In the genomic region with DNA sequence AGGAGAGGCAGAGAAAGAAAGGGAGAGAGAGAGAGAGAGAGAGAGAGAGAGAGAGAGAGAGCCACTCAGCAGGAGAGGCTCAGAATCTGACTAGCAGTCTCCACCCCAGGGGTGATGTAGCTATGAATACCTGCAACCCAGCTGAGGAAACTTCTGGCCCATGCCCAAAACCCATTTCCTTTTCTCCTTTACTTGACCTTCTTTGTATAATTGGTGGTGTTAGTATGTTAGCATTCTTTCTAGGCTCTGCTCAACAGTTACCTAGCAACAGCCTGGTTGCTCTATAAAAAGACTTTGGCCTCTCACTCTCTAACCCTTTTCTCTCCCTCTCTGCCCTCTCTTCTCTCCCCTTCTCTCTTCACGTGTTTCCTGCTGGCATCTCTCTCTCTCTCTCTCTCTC, we compare ENCODE assay signal across 10 mouse cellular contexts. TPM values are rescaled to one million over a fixed set of nuclear protein-coding genes. Genes with fewer than 3 reads are reported as not detected.
A peak's percentile ranks its signal among the peaks of the same experiment; 100 is the strongest.
DNase-seq lines count a peak whose midpoint lies in the region; ATAC-seq and TF ChIP-seq lines count a peak whose summit lies in the region.
"Had no signal": no experiment of that assay in that cellular context is flagged by ENCODE, and none has a peak within 500 bp of the region (broad histone marks: within the 10 kb centered on the region; RNA-seq: fewer than 3 reads in every experiment).

No protein-coding gene starts in this region.

- DNase-seq in embryo, embryonic 11 days = peak; percentile 8
- DNase-seq in embryo, embryonic 10 days (ENCODE audit: low spot score) = no peak
- DNase-seq in midbrain, postnatal 0 days (ENCODE audit: low spot score) = peak; percentile 37
- no peak for DNase-seq in midbrain, embryonic 10.5 days (ENCODE audit: low spot score)
- DNase-seq in kidney, postnatal 36 days = peak; percentile 88 to 97
- DNase-seq in liver = no peak

- H3K27ac ChIP-seq in midbrain, postnatal 0 days (ENCODE audit: low read depth, low read length) = no peak overlapping the region
- no peak overlapping the region for H3K27ac ChIP-seq in midbrain, embryonic 10.5 days (replicated peaks)
- H3K27ac ChIP-seq in heart, embryonic 13.5 days (replicated peaks) = peak overlapping the region; percentile 56
- no peak overlapping the region for H3K27ac ChIP-seq in stomach, embryonic 15.5 days
- H3K27ac ChIP-seq: embryonic facial prominence, embryonic 15.5 days had no signal

- no peaks in the 10 kb centered on the region for H3K36me3 ChIP-seq in midbrain, postnatal 0 days (ENCODE audit: insufficient read depth, low read length)
- H3K36me3 ChIP-seq in midbrain, embryonic 10.5 days = no peaks in the 10 kb centered on the region
- no peaks in the 10 kb centered on the region for H3K36me3 ChIP-seq in heart, embryonic 13.5 days
- no peaks in the 10 kb centered on the region for H3K36me3 ChIP-seq in stomach, embryonic 15.5 days
- H3K36me3 ChIP-seq: embryonic facial prominence, embryonic 15.5 days had no signal

- TF ChIP-seq CTCF in midbrain, postnatal 0 days (IDR thresholded peaks at IDR 0.05) = no peak

- H3K9ac ChIP-seq in midbrain, postnatal 0 days (replicated peaks; ENCODE audit: low read length, poor library complexity, severe bottlenecking) = no peak overlapping the region
- H3K9ac ChIP-seq in heart, embryonic 13.5 days = no peak overlapping the region
- no peak overlapping the region for H3K9ac ChIP-seq in stomach, embryonic 15.5 days
- H3K9ac ChIP-seq: embryonic facial prominence, embryonic 15.5 days had no signal

- WGBS in midbrain, postnatal 0 days = 0% methylated on average over 1 of the region's 1 CpGs
- 20% methylated on average over 1 of the region's 1 CpGs for WGBS in midbrain, embryonic 10.5 days
- 0% methylated on average over 1 of the region's 1 CpGs for WGBS in heart, embryonic 13.5 days
- 0% methylated on average over 1 of the region's 1 CpGs for WGBS in stomach, embryonic 15.5 days

- no peaks in the 10 kb centered on the region for H3K9me3 ChIP-seq in midbrain, postnatal 0 days (ENCODE audit: low read length)
- no peaks in the 10 kb centered on the region for H3K9me3 ChIP-seq in midbrain, embryonic 10.5 days (replicated peaks)
- H3K9me3 ChIP-seq in heart, embryonic 13.5 days = no peaks in the 10 kb centered on the region
- no peaks in the 10 kb centered on the region for H3K9me3 ChIP-seq in stomach, embryonic 15.5 days
- H3K9me3 ChIP-seq: embryonic facial prominence, embryonic 15.5 days had no signal

- H3K27me3 ChIP-seq in midbrain, postnatal 0 days (ENCODE audit: insufficient read depth, low read length) = no peaks in the 10 kb centered on the region
- H3K27me3 ChIP-seq in midbrain, embryonic 10.5 days (ENCODE audit: low read depth, poor library complexity, severe bottlenecking) = no peaks in the 10 kb centered on the region
- H3K27me3 ChIP-seq in heart, embryonic 13.5 days (replicated peaks) = no peaks in the 10 kb centered on the region; the same call in 1 of the 2 replicates
- H3K27me3 ChIP-seq in stomach, embryonic 15.5 days (replicated peaks) = no peaks in the 10 kb centered on the region
- H3K27me3 ChIP-seq: embryonic facial prominence, embryonic 15.5 days had no signal

- no peak for ATAC-seq in midbrain, postnatal 0 days (ENCODE audit: low FRiP score)
- ATAC-seq in heart, embryonic 13.5 days (ENCODE audit: extremely low read depth, insufficient number of reproducible peaks, low FRiP score, low TSS enrichment) = no peak; the same call in 1 of the 2 replicates
- ATAC-seq in stomach, embryonic 15.5 days (ENCODE audit: insufficient read depth, low FRiP score, low read depth) = peak; percentile 66; the same call in 1 of the 2 replicates

- H3K4me2 ChIP-seq in midbrain, postnatal 0 days (ENCODE audit: low read depth, low read length, poor library complexity, severe bottlenecking) = no peak overlapping the region
- peak overlapping the region; percentile 25 for H3K4me2 ChIP-seq in heart, embryonic 13.5 days
- no peak overlapping the region for H3K4me2 ChIP-seq in stomach, embryonic 15.5 days
- H3K4me2 ChIP-seq: embryonic facial prominence, embryonic 15.5 days had no signal

- no peak overlapping the region for H3K4me3 ChIP-seq in midbrain, postnatal 0 days (ENCODE audit: low read depth, low read length)
- H3K4me3 ChIP-seq in midbrain, embryonic 10.5 days = no peak overlapping the region
- no peak overlapping the region for H3K4me3 ChIP-seq in heart, embryonic 13.5 days
- no peak overlapping the region for H3K4me3 ChIP-seq in stomach, embryonic 15.5 days (replicated peaks)
- H3K4me3 ChIP-seq: embryonic facial prominence, embryonic 15.5 days had no signal

- no peaks in the 10 kb centered on the region for H3K4me1 ChIP-seq in midbrain, postnatal 0 days (ENCODE audit: insufficient read depth, low read length)
- peaks cover 9% of the 10 kb centered on the region for H3K4me1 ChIP-seq in midbrain, embryonic 10.5 days
- H3K4me1 ChIP-seq in heart, embryonic 13.5 days = peaks cover 14% of the 10 kb centered on the region
- no peaks in the 10 kb centered on the region; the same call in 1 of the 2 replicates for H3K4me1 ChIP-seq in stomach, embryonic 15.5 days
- H3K4me1 ChIP-seq: embryonic facial prominence, embryonic 15.5 days had no signal

RNA-seq across cellular contexts. Expression of gene Gimap7, which starts 7.1 kb away (rescaled TPM):
- not detected in 2 replicates for total RNA-seq in midbrain, postnatal 0 days (2014; rRNA removed)
- not detected in 2 replicates for polyA plus RNA-seq in midbrain, postnatal 0 days (2015; fragmentation: Nextera tagmentation; extraction: Ambion mirVana)
- not detected in 2 replicates for polyA plus RNA-seq in midbrain, embryonic 10.5 days (2016; fragmentation: Nextera tagmentation; extraction: Ambion mirVana)
- polyA plus RNA-seq in heart, embryonic 13.5 days (2015; fragmentation: Nextera tagmentation; extraction: Ambion mirVana) = not detected in 2 replicates
- polyA plus RNA-seq in stomach, embryonic 15.5 days (2015; fragmentation: Nextera tagmentation; extraction: Ambion mirVana) = 0.23 TPM in 1 of 2 replicates, not detected in the other

RNA-seq across cellular contexts. Expression of gene Gm28053, which starts 7.1 kb away (rescaled TPM):
- not detected in 2 replicates for total RNA-seq in midbrain, postnatal 0 days (2014; rRNA removed)
- polyA plus RNA-seq in midbrain, postnatal 0 days (2015; fragmentation: Nextera tagmentation; extraction: Ambion mirVana) = not detected in 2 replicates
- polyA plus RNA-seq in midbrain, embryonic 10.5 days (2016; fragmentation: Nextera tagmentation; extraction: Ambion mirVana) = 0.49 and 1.2 TPM in 2 replicates
- polyA plus RNA-seq in heart, embryonic 13.5 days (2015; fragmentation: Nextera tagmentation; extraction: Ambion mirVana) = 3.7 and 5.0 TPM in 2 replicates
- polyA plus RNA-seq in stomach, embryonic 15.5 days (2015; fragmentation: Nextera tagmentation; extraction: Ambion mirVana) = 3.3 and 3.4 TPM in 2 replicates
- polyA plus RNA-seq: liver, embryonic 16.5 days had no signal

RNA-seq across cellular contexts. Expression of gene Gimap1, which starts 13.4 kb away (rescaled TPM):
- 1.6 and 2.1 TPM in 2 replicates for total RNA-seq in midbrain, postnatal 0 days (2014; rRNA removed)
- 2.9 and 4.0 TPM in 2 replicates for polyA plus RNA-seq in midbrain, postnatal 0 days (2015; fragmentation: Nextera tagmentation; extraction: Ambion mirVana)
- polyA plus RNA-seq in midbrain, embryonic 10.5 days (2016; fragmentation: Nextera tagmentation; extraction: Ambion mirVana) = 4.6 and 5.7 TPM in 2 replicates
- polyA plus RNA-seq in heart, embryonic 13.5 days (2015; fragmentation: Nextera tagmentation; extraction: Ambion mirVana) = 24.2 and 27.5 TPM in 2 replicates
- 21.8 and 22.2 TPM in 2 replicates for polyA plus RNA-seq in stomach, embryonic 15.5 days (2015; fragmentation: Nextera tagmentation; extraction: Ambion mirVana)

RNA-seq across cellular contexts. Expression of gene Gimap6, which starts 17.5 kb away (rescaled TPM):
- total RNA-seq in midbrain, postnatal 0 days (2014; rRNA removed) = 3.0 and 6.1 TPM in 2 replicates
- 5.4 and 5.7 TPM in 2 replicates for polyA plus RNA-seq in midbrain, postnatal 0 days (2015; fragmentation: Nextera tagmentation; extraction: Ambion mirVana)
- polyA plus RNA-seq in midbrain, embryonic 10.5 days (2016; fragmentation: Nextera tagmentation; extraction: Ambion mirVana) = 6.7 and 8.4 TPM in 2 replicates
- 33.4 TPM in 2 replicates for polyA plus RNA-seq in heart, embryonic 13.5 days (2015; fragmentation: Nextera tagmentation; extraction: Ambion mirVana)
- polyA plus RNA-seq in stomach, embryonic 15.5 days (2015; fragmentation: Nextera tagmentation; extraction: Ambion mirVana) = 21.1 and 22.3 TPM in 2 replicates

RNA-seq across cellular contexts. Expression of gene Gimap5, which starts 20.5 kb away (rescaled TPM):
- total RNA-seq in midbrain, postnatal 0 days (2014; rRNA removed) = 0.33 and 0.38 TPM in 2 replicates
- polyA plus RNA-seq in midbrain, postnatal 0 days (2015; fragmentation: Nextera tagmentation; extraction: Ambion mirVana) = 1.3 and 1.4 TPM in 2 replicates
- polyA plus RNA-seq in midbrain, embryonic 10.5 days (2016; fragmentation: Nextera tagmentation; extraction: Ambion mirVana) = 0.96 and 1.0 TPM in 2 replicates
- polyA plus RNA-seq in heart, embryonic 13.5 days (2015; fragmentation: Nextera tagmentation; extraction: Ambion mirVana) = 7.2 and 8.2 TPM in 2 replicates
- polyA plus RNA-seq in stomach, embryonic 15.5 days (2015; fragmentation: Nextera tagmentation; extraction: Ambion mirVana) = 7.5 and 9.2 TPM in 2 replicates

Comparison
In these comparisons a context has a peak if more than half of its experiments do, and no peak if none do; other contexts are left out.
1. DNase-seq: peak in embryo, embryonic 11 days (single experiment), midbrain, postnatal 0 days (single experiment) and kidney, postnatal 36 days (2 of 2); none in embryo, embryonic 10 days (single experiment), midbrain, embryonic 10.5 days (single experiment) and liver (single experiment).